Mouse (Mus musculus) naive thymus-derived CD4-positive, alpha-beta T cell, adult 2 months (primary cell): ENCODE measurements around the gene Tanc1.

Experiments used
- DNase-seq: peaks from one replicate; pipeline ENCODE4 v3.0.0-alpha.2; 2011; ENCODE audit warnings: low read depth

The Tanc1 gene

DNA sequence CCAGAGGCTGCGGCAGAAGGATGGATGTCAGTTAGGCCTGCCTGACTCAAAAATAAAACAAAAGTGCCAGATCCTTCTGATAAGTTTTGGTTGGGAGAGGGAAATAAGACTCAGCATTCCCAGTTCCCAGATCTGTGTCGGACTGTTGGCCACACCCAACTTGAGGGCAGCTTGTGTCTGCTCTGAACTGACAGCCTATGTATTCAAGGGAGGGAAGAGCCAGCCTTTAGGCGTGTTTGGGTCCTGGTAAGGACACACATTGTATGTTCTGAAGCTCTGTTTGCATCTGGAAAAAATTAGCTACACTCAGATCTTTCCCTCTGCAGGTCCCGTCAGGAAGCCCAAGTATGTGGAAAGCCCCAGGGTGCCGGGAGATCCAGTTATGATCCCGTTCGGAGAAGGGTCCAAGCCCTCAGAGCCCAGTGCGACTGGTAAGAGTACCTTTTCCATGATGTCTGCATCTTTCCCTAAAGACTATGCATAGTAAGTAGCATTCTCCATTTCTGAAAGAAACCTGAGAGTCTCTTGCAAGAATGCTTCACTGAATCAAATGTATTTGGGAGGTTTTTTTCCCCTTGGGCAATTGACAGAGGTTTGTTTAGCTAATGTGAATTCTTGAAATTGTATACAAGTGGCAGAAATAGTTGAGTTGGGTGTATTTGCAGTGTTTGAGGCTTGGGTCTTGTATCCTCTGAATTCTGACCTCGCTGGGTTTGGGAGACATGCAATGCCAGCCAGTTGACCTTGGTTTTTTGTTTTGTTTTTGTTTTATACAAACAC, 146.5 kb downstream of the Tanc1 start:
- no peak for DNase-seq

DNA sequence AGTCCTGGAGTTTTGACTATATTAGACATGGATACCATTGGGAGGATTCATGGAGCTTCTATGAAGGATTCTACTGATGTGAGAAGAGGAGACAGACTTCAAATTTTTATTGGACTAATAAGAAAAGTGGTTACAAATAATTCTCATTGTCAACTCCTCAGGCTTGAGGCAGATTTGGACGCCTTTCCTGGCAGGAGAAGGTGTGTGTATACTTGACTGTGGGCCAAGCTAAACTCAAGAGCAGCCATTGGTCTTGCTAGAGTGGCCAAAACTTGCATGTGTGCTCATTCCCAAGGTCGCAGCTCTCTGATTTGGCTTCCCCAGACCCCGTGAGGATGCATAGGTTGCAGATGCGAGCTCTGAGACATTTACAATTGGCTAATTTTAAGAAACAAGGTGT, 148.9 kb downstream of the Tanc1 start:
- no peak for DNase-seq

DNA sequence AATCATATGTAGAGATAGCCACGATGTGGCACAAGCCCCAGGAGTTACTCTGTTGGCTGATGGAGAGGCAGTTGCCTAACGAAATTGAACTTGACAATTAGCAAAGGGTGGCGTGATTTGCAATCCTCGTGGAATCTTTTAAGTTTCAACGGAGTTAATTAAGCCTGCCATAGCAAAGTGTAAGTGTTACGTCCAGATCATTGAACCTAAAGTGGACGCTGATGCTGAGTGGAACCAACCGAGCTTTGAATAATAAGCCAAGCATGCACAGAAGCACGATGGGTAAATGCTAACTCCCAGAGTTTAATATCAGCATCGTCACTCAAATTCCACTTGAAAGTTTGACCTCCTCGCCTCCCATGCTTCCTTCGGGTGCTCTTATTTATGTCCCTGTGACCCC, 149.3 kb downstream of the Tanc1 start:
- no peak for DNase-seq

DNA sequence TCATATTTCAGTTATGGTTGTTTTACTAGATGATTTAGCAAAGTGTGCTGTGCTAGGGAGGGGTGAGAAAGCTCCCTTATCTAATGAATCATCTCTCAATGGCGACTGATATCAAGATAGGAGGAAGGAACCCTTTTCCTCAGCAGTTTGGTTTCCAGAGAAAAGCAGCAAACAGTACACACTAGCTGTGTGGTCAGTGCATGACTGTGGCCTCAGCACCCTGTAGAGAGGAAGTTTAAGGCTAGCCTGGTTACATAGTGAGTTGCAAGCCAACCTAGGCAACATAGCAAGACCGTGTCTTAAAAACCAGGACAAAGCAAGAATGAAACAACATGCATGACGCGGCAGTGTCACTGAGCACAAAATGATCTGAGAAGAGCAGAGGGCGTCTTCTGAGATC, 150.4 kb downstream of the Tanc1 start:
- DNase-seq, result no peak

DNA sequence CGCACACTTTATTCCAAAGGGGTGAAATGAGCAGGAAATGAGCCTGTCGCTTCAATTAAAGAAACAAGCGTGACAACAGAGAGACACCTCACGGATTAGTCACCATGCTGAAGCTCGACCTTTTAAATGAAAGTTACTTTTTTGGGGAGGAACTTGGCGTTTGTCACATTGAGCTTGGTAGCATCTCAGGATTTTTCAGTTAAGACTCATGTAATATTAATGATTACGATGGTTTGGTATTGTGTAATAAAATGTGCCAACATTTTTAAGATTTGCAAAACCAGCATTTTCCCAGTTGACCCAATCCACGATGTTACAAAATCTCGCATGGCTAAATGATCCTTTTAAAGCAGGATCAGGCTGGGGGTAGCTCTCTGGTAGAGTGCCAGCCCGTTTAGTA, 153.8 kb downstream of the Tanc1 start:
- DNase-seq, result no peak

DNA sequence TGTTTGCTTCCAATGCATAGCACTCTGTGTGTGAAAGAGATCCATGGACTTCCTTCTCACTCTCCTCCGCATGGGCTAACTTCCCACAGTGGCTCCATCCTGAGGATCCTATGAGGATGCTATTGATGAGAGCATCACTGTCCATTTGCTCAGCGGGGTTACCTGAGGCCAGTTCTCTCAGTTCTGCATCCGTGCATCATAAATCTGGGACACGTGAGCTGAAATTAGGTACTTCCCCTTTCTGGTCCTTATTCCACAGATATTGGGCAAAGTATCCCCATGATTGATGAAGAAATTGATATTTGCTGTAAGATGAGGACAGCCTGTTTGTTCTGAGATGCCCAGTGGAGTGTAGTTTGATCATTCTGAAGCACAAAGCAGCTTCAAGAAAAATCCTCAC, 156.1 kb downstream of the Tanc1 start:
- no peak for DNase-seq

DNA sequence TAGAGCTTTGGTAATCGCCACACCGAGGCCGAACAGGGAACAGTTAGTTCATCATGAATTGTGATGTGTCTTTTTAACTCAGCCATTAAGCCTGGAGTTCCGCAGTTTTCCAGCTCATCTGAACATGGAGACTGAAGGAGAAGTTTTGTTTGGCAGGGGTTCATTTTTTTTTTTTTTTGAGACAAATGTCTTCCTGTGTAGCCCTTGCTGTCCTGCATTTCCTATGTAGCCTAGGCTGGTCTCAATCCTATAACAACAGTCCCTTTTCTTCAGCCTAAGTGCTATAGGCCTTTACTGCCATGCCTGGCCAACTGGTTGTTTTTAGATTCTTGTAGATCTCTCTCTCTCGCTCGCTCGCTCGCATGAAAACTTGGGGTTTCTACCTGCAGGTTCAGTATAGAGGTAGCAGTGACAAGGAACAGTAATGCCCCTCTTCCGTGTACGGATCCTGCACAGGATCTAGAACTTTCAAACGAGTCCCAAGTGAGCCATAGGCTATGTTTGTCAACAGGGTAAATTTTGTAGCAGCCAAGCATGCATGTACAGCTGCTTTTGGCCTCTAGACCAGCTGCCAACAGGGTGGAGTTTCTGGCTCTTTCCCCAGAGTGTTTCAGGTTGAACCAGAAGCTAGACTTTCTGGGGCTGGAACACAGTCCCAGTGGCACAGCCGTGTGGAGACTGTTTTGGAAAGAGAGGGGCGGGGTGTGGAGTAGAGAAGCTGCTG, 157.0 kb downstream of the Tanc1 start:
- DNase-seq, result no peak

DNA sequence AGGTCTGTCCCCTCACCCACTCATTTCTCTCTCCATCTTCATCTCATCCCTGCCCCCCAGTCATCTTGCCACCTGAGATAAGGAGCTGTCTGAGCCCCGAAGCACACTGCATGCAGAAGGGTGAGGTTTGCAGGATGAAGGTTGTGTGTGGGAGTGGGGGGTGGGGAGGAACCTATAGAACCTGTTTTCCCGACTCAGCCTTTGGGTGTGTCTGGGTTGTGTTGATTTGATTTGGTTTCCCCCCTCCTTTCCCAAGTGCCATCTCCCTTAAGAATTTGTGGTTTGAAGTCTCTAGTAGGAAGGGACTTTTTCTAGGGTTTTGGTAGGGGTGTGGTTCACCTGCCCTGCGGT, 157.5 kb downstream of the Tanc1 start:
- no peak for DNase-seq

DNA sequence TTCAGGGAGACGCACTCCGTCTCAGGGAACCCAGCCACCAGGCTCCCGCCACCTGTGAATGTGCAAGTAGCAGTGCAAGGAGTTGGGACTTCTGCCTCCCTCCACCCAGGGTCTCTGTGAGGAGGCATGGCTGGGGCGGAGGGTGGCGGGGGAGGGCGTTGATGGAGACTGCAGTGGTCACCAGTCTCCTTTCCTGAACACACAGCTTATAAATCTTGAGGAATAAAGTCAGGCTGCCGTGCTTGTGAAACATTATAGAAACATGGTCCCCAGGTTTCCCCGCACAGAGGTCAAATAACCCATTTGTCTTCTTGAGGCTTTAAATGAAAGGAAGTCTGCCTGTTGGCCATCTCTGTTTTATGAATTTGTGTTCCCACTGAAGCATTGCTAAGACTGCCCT, 159.9 kb downstream of the Tanc1 start:
- DNase-seq, result no peak

DNA sequence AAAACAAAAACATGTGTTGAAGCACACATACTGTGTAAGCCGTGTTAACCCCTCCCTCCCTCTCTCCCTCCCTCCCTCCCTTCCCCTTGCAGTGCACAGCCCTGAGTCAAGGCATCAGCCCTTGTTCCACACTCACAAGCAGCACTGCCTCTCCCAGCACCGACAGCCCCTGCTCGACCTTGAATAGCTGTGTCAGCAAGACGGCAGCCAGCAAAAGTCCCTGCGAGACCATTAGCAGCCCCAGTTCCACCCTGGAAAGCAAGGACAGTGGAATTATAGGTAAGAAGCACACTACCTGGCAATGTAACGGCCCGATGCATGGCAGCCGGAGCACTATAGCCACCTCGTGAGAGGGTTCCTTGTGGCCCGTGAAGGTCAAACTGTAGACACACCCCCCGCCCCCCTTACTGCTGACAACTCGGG, 160.4 kb downstream of the Tanc1 start:
- no peak for DNase-seq

DNA sequence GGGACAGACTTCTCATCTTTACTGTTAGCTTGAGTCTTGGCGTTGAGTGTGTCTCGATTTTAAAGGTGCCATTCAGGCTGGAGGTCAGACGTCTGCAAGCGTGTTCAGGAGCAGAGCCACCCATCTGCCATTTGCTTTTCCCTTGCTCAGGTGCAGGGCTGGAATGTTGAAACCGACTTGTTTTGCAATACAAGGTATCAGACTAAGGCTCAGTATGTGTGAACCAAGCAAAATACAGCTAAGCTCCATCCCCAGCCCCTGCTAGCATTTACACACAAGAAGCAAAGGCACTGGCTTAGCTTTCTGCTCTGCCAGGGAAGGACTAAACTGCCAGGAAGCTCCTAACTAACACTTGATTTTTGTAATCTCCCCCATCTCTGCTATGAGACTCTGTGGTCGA, 162.5 kb downstream of the Tanc1 start:
- no peak for DNase-seq

DNA sequence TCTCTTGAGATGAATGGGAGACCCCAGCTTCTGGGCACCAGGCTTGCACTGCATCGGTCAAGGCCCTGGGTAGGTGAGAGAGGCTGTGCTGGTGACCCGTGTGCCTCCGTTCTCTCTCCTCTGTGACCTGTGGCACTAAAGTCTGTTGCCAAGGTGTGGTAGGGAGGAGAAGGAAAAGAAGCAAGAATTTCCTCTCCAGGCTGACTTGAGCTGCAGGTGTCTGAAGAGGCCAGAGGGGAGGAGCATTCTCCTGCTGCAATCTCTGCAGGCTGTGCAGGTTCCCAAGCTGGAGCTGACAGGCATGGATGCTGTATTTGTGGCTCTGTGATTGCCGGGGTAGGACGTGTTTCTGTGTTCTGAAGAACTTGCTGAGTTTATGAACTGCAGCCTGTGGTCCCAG, 163.3 kb downstream of the Tanc1 start:
- no peak for DNase-seq

DNA sequence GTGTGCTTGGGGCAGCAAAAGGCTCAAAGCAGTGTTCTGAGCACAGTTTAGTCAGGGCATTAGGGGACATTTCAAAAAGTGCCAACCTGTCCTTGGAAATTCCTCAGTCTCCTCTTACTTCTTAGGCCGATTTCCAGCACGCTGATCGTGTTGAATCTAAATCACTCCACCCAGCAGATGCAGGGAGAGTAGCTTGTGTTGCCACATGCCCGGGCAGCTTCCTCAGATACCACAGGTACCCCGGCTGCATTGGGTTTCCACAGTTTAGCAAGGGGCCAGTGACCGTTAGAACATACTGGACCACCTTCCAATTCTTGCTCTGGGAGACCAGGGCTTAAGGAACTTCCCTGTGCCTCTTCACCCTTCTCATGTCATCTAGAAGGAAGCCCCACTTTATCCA, 164.0 kb downstream of the Tanc1 start:
- DNase-seq, result no peak

DNA sequence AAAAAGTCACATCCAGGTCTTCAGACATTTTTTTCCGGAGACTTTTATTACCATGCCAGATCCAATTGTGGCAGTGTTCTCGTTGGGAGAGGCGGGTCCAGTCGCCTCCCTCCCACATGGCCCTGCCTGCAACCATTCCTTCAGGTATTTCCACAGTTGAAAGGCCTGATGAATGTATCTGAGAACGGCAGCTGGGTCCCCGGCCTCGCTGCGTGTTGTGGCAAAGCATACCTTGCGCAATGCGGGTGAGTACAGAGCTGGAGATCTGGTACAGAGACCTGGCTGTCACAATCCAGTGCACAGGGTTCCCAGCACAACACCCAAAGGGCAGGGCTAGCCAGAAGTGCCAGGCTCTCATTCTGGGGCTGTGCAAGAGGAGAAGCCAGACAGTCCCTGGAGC, 167.5 kb downstream of the Tanc1 start:
- no peak for DNase-seq

DNA sequence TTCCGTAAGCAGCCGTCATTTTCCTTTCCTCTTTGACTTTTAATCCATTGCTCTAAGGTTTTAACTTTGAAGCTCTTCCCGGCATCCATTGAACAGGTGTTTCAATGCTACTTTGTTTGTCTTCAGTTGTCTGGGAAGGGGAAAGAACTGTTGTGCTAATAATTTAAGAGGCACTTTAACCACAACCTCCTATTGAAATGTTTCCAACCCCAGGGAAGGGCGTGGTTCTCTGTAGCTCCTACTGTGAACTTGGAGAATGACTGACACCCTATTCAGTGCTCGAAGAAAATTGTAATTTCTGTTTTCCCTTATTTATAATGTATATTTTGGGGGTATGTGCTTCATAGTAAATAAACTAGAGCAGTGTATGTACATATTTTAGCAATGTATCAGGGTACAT, 168.4 kb downstream of the Tanc1 start:
- DNase-seq, result no peak

DNA sequence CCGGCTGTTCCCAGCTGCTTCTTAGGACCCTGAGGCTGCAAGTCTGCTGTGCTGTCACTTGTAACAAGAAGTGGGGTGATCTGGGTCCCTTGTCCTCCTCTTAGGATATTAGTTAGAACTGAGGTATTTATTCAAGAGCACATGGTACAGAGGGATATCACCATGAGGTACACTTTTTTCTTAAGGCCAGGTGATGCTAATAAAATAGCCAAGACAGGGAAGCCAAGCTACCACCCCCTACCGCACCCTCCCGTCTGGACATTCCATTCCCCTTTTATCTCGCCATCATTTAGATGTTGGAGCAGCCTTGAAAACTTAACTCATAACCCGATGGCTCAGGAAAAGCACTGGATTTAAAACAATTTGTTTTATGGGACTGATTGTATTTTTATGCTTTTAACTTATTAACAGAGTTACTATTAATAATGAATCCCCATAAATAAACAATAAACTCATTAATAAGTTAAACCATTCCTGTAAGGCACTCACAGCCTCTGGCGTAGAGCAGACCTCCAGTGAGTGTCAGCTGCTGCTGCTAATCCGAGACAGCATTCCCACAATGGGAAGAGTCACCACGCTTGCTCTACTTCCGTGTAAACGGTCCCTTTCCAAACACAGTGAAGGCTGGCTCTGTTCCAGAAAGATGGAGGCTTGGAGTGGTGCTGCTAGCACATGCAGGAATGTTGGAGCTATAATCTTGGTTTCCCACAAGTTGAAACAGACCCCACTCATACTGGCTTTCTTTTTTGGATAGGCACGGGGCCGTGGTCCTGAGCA, 171.4 kb downstream of the Tanc1 start:
- DNase-seq, result no peak

DNA sequence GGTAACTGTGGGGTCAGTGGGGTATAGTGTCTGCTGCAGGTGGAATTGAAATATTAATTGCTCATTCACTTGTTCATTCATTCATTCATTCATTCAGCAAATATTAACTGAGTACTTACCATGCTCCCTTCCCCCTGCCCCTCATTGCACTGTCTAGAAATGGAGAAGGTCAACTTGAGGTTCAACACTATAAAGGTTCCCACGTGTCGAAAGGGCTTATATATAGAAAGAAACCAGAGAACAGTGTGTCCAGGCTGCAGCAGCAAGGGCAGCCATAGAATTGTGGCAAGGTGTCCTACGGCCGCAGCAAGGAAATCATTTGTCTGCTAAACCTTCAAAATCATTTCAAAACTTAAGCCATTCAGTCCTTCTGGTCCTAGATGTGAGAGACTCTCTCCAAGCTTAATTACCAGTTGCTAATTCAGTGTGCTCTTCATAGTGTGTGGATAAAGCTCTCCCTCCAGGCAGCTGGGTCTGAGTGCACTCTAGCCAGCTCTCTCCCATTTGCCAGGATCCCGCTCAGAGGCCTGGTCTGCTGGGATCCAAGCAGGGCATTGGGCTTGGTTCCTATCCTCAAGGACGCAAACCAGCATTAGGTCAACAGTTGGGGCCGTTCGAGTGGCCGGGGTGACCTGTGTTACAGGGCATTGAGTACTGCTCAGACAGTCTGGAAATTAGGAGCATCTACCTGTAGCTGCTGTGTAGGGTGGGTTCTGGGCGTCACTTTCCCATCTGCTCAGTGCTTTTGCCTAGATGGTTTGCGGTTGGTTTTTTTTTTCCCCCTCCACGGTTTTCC, 172.2 kb downstream of the Tanc1 start:
- DNase-seq, result no peak

DNA sequence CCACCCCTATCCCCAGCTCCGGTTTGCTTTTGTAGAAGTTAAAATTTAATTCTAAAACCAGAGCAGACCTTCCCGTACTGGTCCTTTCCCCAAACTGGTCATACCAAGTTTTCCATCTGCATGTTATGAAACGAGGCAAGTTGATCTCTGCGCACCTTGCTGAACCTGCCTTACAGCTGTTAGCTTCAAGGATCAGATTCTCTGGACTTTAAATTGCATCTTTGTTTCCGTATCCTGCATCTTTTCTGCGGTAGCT, 172.7 kb downstream of the Tanc1 start:
- DNase-seq, result no peak

DNA sequence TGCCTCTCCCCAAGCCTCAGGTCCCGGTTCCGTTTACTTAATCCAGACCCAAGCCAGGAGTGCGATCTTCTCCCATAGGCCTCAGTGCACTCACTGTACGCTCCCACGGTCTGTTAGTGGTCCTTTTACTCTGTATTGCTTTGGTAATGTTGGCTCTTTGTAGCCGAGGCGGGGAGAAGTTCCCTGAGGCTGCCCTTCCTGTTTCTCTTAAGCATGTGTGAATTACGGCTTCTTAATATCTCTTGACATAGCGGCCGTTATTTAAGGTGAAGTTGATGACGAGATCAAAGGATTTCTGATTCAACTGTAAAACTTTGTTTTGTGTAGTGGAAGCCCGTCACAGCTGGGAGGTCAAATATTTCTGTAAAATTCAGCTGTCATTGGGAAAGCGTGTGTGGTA, 173.8 kb downstream of the Tanc1 start:
- no peak for DNase-seq

DNA sequence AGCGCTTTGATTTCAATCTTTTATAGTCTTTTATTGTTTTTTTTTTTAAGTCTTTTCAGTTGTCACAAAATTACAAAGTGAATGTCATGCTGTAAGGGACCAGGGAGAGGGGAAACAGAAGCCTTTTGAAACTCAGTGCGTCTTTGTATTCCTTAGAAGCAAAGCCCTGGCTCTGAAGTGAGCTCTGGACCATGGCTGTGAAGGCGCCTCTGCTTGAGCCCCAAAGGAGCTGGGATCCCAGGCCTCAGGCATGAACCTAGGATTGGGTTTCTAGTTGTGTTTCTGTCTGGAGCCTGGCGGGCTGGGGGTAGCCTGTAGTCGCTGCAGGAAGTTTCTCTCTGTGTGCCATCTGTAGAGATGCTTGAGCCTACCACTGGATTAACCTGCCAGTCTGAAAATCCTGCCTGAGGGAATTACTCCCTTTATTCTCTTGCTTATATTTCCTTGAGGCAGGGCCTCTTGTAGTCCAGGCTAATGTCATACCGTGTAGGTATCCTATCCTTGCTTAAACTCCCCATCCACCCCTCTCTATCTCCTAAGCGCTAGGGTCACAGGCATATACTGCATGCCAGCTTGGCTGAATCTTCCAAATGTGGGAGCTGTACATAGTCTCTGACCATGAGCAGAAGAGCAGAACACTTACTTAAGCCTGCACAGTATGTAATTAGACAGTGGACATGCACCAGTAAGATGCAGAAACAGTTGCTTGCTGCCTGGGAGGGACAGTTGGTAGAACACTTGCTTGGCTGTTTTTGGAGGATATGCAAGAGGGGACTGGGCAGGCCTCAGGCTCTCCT, 177.1 kb downstream of the Tanc1 start:
- no peak for DNase-seq

DNA sequence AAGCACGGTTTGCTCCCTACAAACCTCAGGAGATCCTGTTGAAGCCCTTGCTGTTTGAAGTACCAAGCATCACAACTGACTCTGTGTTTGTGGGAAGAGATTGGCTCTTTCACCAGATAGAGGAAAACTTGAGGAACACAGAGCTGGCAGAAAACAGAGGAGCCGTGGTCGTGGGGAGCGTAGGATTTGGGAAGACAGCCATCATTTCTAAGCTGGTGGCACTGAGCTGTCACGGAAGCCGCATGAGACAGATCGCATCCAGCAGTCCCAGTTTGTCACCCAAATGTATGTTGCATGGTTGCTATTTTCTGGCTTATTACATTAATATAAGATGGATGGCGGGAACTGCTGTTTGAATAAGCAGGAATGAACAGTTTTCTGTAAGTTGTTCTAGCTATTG, 179.8 kb downstream of the Tanc1 start:
- no peak for DNase-seq

DNA sequence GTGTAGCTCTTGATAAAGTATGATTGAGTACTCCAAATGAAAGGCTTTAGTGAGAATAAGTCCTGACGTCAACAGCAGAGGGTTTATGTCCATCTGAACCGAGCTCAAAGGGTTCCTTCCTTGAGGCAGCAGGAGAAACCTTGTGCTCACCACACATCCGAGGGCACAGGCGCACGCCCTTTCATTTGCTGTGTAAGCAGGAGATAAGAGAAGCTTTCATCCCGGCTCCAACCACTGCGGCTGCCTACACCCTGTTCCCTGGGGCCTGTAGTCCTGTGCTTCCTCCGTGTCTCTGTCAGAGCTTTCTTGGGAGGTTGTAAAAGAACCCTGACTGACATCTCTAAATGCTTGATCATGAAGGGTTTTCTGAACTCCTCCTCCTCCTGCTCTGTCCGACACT, 181.5 kb downstream of the Tanc1 start:
- no peak for DNase-seq
